Mouse (Mus musculus) spleen, postnatal 14 days (tissue): ENCODE measurements around the gene Rcl1.

Experiments
- DNase-seq, 2 experiments: peaks; one replicate each; pipeline ENCODE4 v3.0.0; 2021 to 2022; ENCODE audit warnings: low spot score in 2 of 2

Rcl1 gene

GRCm38 (mm10) chr19:29113746-29114649 lies 12.8 kb downstream of the Rcl1 start:
- DNase-seq, result no peak

GRCm38 (mm10) chr19:29116796-29117195 lies 15.6 kb downstream of the Rcl1 start:
- no peak for DNase-seq

DNA sequence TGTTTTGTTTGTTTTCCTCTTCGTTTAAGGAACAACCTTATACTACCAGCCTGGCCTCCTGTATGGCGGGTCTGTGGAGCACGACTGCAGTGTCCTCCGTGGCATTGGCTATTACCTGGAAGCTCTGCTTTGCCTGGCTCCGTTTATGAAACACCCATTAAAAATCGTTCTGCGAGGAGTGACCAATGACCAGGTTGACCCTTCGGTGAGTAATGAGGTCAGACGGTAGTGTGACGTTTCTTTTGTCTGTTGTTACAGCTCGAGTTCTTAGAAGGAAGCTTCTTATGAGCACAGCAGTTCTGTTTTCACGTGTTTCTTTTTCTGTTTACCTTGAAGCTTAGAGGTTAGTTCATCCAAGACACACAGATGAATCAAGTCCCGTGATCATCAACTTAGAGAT lies 17.0 kb downstream of the Rcl1 start:
- DNase-seq, result no peak

- no peak for DNase-seq
Measured at GRCm38 (mm10) chr19:29120311-29120710, 19.1 kb downstream of the Rcl1 start.

DNA sequence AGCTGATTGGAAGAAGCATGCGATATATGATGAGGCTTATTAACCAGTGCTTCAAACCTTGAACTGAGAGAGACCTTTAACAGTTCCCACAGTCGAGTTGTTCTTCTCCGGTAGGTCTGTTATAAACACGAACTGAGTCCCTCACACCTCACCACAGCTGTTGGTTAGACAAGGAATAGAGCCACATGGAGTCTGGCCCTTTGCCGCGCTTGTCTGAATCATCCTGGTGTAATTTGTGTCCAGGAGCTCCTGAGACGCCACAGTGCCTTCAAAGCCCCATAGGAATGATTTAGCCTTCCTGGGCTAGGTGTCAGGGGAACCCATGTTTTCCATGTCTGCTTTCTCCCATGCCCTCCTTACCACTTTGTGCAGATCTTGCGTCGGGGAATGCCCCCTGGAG lies 20.2 kb downstream of the Rcl1 start:
- DNase-seq, result no peak

DNA sequence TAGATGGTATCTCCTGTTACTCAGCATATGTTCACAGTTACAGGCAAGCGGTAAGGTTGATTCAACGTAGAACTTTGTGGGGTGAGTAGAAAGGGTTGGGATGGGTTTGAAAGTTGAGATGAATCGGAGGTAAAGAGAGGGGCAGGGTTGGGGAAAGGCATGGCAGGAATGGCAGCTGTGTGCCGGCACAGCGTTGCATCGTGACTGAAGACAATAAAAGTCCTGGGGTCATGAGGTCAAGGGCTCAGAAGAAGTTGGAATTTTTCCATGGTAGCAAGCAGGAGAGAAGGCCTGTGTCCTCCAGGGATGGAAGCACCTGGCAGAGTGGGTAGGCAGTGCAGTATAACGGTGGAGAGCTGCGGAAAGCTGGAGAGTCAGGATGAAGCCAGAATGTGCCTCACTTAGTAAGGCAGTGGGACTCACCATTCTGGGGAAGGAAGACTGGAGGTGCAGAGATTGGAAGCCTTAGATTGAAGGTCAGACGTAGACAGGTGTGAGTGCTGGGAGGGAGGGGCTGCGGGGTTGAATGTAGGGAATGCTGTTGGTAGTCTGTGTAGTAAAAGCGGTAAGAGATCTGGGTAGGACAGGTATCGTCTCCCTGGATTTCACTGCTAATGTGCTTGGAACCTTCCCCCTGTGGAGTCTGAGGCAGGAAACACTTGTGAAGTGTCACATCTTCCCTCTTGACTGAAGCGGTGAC lies 23.9 kb downstream of the Rcl1 start:
- no peak for DNase-seq

- DNase-seq, result no peak
Measured at GRCm38 (mm10) chr19:29126347-29127015, 25.3 kb downstream of the Rcl1 start.

DNA sequence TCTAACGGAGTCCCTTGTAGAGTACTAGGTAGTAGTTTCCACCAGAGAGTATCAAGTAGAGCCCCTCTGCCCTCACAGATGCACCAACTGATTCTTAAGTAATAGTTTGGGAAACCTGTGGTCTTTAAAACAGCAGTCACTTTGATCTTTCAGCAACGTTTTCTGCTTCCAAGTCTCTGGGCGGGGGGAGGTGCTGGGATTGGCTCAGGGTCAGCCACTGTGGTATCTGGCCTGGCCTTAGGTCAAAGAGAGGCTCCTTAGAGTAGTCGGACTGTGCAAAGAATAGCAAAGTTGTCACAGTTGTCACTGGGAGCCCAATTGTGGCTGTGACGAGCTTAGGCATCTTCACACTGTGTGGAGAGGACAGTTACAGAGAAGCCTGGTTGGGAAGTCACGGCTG lies 26.2 kb downstream of the Rcl1 start:
- DNase-seq, result no peak

DNA sequence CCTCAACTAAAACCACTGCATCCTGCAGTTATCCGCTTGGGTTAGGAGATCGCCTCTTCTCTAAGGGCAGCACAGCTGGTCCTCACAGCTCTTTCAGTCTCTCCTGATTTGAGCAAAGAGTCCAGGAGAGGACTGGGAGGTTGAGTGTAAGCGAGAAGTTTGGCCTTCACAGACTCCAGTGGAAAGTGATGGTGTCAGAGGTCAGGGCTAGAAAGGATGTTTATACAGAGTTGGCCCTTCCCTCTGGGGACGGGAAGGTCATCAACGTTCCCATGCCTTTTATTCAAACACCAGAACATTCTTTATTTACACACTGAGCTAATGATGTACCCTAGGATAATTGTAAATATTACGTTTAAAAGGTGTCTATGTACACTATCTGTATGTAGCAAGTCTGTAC lies 27.0 kb downstream of the Rcl1 start:
- no peak for DNase-seq

- no peak for DNase-seq
Measured at GRCm38 (mm10) chr19:29129551-29129950, 28.4 kb downstream of the Rcl1 start.

GRCm38 (mm10) chr19:29131171-29131570 lies 30.0 kb downstream of the Rcl1 start:
- no peak for DNase-seq

GRCm38 (mm10) chr19:29134293-29134692 lies 33.1 kb downstream of the Rcl1 start:
- no peak for DNase-seq

DNA sequence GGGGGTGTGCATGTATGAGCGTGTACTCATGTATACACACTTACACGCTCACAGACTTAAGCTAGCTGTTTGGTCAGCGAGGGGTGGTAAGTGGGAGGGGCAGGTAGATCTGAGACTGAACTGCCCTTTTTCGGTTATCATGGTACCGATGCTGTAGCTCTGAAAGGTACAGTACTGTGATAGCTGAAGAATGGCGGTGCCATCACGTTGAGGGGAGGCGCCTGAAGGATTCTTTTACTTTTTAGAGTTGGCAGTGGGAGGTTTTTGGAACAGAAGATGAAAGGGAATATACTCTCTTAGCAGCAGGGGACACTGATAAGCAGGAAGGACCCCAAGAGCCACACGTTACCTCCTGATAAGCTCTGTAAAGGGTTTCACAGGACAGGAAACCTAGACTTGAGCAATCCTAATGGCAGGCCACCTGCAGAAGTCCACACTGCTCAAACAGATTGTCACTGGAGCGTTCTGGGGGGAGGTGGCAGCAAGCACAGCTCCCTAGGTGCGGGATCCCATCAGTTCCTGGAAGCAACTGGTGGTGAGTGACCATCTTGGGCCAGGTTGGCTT lies 34.1 kb downstream of the Rcl1 start:
- DNase-seq, result no peak

- no peak for DNase-seq
Measured at GRCm38 (mm10) chr19:29138546-29139270, 37.5 kb downstream of the Rcl1 start.

DNA sequence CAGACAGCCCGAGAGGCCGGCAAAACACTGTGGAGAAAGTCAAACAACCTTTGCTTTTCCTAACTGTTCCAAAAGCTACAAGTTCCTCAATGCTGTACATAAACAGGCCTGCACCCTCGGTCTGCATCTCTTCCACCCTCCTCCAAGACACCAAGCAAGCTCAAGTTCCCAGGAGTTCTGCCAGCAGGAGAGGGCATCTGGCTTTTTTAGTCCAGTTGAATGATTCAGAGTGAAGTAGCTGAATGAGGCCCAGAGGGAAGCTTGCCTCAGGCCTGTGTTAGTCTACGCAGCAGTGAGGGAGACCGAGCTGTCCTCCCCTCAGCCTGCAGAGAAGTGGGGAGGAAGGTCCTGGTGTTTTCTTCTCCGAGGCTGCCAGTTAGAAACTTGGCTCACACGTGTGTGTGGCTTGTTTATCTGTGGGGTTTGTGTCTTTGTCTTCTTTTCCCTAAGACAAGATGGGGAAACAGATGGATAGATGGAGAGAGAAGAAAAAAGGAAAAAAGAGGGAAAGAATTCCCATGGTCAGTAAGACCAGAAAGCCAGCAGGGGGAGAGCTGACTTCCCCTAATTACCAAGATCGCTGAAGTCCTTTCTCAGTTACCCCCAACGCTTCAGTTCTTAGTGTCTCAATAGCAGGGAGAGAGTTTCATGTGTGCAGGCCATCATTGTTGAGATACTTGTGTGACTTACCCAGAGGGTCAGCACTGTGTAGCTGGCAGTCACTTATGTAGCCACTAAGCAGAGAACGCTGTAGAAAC lies 38.7 kb downstream of the Rcl1 start:
- DNase-seq, result no peak

GRCm38 (mm10) chr19:29140933-29141332 lies 39.8 kb downstream of the Rcl1 start:
- DNase-seq, result no peak

DNA sequence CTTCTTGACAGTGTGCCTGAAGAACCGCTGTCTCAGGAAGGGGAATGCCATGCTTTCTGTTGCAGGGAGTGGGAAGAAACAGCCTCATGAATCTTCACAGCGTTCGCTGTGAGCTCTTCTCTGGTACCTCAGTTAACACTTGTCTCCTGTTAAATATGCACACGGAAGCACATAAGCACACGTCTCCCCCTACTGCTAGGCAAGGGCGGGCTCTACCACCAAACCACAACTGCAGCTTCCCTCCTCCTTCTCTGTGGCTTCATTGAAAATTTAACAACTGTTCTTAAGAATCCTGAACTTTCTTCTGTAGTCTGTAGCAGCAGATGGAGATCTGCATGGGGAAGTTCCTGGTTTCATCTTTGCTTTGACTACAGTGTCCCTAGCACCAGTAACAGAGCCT lies 41.1 kb downstream of the Rcl1 start:
- DNase-seq, result no peak

DNA sequence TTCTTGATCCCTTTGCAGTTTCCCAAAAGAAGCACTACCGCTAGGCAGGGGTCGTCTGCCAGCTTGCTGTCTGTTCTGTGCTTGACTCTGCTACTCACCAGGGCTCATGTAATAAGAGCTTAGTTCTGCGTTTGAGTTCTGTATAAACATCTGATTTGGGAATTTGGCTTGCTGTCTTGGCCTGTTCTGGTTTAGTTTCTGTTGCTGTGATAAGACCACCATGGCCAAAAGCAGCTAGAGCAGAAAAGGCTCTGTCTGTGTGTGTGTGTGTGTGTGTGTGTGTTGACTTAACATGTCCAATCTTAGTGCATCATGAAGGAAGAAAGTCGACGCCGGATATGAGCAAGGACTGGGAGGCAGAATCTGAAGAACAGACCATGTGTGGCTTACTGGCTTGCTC lies 44.2 kb downstream of the Rcl1 start:
- no peak for DNase-seq

GRCm38 (mm10) chr19:29146820-29147219 lies 45.6 kb downstream of the Rcl1 start:
- DNase-seq, result no peak

DNA sequence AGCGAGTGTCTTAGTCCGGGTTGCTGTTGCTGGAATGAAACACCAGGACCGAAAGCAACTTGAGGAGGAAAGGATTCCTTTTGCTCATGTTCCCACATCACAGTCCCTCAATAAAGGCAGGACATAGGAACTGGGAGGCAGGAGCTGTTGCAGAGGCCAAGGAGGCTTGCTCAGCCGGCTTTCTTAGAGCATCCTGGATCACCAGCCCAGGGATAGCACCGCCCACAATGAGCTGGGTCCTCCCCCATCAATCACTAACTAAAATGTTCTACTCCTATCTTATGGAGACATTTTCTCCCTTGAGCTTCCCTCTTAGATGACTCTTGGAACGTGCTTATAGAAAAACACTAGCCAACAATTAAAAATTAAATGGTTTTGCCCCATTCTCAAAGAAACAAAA lies 48.4 kb downstream of the Rcl1 start:
- no peak for DNase-seq

DNA sequence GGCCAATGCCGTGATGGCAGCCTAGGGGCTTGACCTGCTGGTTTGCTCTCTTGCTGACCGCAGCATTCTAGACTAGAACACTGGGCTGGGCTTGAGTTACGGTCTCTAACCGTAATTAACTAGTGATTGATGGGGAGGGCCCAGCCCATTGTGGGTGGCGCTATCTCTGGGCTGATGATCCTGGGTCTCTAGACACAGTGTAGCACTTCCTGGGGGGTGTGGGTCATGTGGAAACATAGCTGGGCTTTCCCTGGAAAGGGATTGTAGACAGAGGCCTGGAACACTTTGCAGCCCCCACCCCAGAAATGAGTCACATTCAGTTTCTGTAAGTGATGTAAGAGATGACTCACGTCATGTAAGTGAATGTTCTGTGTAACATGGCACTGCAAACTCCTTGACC lies 48.9 kb downstream of the Rcl1 start:
- no peak for DNase-seq
